Mouse (Mus musculus) mouse trophoblast stem cell (cell line): ENCODE results near the gene Gcc2.
"Not testable (repeated sequence)": the region's sequence is repeated elsewhere in the genome, so short reads cannot be mapped to it uniquely, and the experiment has no call there.

Experiments used
- in situ Hi-C, 2 experiments: fragments of 300-500 bp; cut with MseI, MboI; formaldehyde crosslinking; loops; 2 replicates in 1 of 2; 3 replicates in 1 of 2; pipeline ENCODE4 v1.15.1; 2025

Gene Gcc2

DNA sequence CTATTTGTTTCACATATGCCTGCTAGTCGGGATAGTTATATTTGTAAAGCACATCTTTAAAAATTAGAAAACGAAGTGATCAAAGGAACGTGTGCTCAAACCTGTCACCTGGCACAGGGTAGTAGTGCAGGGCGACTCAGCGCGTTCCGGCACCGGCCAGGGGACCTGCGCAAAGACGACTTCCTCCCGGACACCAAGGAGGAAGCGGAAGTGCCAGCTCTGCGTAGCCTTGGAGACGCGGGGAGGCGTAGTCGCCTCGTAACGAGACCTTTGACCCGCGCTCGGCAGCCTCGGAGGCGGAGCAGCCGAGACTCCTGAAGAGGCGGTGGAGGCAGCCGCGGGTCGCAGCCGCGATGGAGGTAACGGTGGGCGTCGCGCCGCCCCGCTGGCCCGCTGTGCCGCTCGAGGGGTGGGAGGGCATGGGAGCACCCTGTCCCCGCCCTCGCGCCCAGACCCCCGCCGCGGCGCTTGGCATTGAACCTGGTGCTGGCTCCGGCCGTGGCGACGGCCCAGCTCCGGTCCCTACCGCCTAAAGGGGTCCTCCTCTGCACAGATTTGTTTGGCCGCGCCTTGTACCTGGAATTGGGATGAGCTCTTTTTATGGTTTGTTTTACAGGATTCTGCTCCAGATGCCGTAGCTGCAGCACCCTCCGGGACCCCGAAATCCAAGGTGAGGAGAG, at the start of gene Gcc2:
TSS of gene Gcc2 (plus strand) at position 285 of the 680 bp plus-strand sequence.
- in situ Hi-C loops: no loop called here

DNA sequence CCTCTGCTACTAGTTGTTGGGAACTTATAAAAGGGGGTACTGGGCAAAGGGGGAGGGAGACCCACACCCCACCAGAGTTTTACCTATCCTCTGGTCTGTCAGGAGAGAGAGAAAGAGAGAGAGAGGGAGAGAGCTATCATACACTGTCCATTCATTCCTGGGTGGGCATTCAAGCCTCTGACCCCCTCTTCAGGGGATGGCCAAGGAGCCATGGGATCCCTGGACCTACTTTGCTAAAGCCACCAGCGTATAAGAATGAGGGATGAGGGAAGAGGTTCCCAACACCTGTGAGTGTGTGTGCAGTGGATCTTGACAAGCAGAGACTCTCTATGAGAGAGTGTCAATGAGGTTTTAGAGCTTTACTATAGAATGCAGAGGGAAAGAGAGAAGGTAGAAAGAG, 49.3 kb upstream of the Gcc2 start:
- in situ Hi-C loops: no loop called here

DNA sequence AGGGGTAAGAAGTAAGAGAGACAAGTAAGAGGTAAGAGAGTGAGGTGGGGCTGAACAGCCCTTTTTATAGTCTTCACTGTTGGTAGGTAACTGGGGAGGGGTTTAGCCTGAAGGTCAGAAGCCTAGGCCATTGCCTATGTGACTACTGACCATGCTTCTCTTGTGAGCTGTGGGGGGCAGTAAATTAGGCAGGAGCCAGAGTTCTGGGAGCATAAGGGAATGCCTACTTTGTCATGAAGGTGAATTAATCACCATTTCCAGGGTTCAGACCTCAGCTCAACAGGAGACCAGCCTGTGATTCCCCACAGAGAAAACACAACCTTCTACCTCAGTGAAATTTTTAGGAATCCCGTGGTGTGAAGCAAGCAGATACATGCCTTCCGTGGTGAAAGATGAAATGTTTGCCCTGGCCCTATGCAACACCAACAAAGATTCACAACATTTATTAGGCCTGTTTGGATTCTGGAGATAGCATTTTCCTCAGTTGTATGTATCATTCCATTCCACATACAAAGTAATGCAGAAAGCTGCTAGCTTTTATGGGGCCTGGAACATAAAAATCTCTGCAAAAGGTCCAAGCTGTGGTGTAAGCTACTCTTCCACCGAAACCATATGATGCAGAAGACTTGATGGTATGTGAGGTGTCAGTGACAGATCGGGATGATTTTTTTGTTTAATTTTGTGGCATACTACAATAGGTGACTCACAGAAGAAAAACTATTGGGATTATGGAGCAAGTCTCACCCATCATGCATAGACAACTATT, 48.5 kb upstream of the Gcc2 start:
- in situ Hi-C loops: no loop called here

DNA sequence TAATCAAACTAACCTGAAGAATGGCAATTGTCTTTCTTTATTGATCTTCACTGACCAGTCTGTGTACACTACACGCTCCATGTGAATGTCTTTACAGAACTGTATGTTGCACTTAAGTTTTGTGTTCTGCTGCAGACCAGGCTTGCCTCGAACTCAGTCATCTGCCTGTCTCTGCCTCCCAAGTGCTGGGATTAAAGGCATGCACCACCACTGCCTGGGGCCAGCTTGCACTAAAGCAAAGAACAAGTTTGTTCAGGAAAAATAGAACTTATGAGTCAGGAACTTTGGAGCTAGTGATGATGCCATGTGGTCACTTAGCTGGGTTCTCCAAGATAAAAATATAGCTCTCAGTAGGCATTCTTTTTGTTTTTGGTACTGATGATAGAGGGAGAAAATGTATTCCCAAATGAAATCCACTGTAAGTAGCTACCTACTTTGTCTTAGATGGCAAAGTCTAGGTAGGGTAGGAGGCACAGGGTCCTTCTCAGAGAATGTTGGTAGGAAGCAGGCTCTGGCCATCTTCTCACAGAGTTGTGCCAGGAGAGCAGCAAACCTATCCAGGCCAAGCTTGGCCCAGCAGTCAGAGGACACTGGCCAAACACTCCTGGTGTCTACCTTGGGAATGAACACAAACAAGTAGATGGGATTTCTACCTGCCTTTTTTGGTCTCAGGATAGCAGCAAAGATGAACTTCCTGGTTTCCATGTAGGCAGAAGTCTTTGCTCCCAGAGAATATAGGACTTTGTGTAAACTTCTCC, 45.4 kb upstream of the Gcc2 start:
- in situ Hi-C loops: no loop called here

DNA sequence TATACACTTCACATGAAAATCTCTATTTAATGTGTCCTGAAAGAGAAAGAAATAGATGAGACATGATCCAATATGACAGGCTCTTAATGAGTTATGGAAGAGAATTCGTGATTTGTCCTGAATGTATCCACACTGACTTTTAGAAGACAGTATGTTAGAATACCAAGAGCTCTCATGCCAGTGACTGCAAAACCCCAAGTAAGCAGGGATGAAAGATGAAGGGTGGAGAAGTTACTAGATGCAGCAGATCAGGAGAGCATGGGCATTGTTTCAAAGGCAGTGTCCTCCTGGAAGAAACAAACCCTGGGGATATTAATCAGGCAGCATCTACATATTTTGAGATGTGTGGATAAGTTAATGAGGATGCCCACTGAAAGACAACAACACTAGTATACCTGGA, 44.8 kb upstream of the Gcc2 start:
- in situ Hi-C loops: no loop called here

DNA sequence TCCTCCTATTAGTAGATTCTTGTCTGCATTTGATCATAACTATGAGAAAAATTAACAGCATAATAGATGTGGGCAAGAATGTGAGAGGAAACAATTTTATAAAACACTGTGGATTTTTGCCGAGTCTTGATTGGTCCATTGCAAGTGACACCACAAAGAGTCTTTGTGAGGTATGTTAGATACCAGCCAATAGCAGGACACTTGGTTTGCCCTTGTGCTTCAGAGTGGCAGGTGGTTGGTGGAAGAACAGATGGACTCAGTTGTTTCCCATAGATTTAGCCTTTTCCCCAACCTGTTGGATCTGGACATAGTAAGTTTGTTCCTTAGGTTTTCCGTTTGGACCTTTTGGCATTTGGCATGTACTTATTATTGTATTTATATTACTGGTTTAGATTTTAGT, 44.1 kb upstream of the Gcc2 start:
- in situ Hi-C loops: no loop called here

DNA sequence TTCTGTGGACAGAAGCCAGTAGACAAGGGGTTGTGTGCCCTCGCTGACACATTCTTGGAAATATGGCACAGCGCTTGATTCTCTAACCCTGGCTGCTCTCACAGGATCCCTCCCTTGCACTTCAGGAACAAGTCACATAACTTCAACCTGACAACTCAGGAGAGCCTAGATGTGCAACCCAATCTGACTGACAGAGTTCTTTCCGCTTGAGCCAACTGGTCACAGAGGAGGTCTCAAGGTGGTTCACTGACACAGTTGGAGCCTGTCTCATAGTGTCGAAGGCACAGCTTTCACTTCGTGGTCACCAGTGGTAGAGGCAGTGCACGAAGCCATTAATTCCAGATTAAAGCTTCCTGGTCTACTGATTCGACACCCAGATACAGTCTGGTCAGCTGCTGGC, 43.1 kb upstream of the Gcc2 start:
- in situ Hi-C loops: no loop called here

DNA sequence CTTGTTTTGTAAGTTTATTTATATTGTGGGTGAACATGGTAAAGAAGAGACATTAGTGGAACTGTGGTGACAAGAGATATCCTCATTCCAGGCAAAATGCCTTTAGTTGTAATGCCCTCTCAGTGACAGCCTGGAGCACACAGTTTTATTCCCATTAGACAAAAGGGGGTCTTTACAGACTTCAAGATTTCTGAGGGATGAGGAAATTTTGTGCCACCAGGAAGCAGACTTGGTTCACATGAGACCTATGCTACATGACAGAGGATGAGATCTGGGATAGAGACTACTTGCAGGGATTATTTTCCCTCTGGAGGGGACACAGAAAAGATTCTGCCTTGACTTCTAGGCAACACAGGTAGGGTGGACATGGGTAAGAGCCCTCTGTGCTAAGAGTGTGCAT, 40.8 kb upstream of the Gcc2 start:
- in situ Hi-C loops: no loop called here

DNA sequence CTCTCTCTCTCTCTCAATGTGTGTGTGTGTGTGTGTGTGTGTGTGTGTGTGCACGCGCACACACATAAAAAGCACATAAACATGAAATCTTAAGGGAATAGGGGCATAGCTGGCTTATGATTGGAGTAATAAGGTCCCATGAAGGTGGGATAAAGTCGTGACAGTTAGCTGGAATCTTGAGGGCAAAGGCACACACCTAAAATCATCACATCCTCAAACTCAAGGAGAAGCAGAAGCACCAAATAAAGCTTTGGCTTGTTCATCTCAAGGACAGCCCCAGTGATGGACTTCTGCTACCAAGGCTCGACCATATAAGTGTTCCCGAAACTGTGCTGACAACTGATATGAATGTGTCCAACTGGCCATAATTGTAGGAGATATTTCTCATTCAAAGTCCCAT, 40.4 kb upstream of the Gcc2 start:
- in situ Hi-C loops: no loop called here

DNA sequence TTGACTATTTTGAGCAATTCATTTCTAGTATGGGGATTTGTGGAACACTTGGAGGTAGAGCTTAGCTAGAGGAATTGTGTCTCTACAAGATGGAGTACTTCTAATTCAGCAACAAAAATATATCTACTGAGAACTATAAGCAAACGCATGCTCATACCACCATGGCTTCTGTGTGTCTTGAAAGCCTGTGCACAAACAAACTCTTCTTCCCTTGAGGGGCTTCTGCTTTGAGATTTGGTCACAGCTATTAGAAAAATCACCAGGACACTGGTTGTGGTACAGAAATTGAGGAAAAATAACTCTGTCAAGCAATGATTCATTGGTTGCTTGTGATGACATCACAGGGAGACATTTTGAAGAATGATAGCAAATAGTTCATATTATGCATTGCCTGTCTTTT, 39.9 kb upstream of the Gcc2 start:
- in situ Hi-C loops: no loop called here

DNA sequence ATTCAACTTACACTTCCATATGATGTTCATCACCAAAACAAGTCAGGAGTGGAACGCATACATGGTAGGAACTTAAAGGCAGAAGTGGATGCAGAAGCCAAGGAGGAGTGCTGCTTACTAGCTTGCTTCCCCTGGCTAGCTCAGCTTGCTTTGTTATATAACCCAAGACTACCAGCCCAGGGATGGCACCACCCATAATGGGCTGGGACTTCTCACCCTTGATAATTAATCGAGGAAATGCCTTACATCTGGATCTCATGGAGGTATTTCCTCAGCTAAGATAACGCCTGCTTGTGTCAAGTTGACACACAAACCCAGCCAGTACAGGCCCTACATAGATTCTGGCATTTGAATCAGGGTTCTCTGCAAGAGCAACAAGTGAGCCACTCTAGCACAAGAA, 37.9 kb upstream of the Gcc2 start:
- in situ Hi-C loops: no loop called here

DNA sequence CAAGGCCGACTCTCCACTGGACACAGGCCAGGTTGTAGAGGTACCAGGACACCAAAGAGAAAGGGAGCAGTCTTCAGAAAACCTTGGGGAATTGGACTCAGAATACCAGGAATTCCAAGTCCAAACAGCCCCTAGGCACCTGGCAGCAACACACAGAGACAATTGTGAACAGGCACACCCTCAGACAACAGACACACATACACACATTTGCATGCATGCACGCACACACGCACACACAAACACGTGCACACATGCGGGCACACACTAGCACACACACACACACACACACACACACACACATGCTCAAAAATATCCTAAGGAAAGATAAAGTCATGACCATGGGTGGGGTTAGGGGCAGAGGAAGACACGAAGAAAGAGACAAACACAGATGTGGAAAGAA, 34.6 kb upstream of the Gcc2 start:
- in situ Hi-C loops: no loop called here

DNA sequence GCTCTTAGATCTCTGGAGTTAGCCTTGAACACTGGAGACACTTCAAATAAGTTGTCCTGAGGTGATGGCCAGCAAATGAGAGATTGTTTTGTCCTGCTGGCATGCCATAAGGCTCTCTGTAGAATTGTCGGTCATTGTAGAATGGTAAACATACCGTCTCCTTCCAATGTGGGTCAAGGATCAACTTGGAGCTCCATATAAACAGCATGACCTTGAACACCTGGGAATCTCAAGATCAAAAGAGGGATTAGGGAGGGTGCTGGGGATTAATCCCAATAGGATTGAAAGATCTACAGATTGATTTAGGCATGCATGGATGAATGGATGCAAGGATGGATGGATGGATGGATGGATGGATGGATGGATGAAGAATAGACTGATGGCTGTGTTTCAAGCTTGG, 33.7 kb upstream of the Gcc2 start:
- in situ Hi-C loops: not testable (repeated sequence)

DNA sequence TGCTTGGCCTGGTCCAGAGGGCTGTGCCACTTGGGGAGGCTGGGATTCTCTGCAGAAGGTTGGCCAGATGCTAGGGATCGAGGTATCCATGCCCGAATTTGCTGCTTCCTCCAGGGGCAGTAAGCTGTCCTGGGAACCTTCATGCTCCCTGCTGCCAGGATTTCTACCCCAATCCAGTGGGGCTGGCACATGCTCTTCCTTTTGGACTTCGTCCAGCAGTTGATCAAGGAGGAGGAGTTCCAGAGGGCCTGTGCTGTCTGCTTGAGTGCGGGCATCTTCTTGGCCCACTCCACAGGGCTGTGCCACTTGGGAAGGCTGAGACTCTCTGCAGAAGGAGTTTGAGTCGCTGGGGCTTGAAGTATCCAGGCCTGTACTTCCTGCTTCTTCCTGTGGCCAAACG, 32.1 kb upstream of the Gcc2 start:
- in situ Hi-C loops: not testable (repeated sequence)

DNA sequence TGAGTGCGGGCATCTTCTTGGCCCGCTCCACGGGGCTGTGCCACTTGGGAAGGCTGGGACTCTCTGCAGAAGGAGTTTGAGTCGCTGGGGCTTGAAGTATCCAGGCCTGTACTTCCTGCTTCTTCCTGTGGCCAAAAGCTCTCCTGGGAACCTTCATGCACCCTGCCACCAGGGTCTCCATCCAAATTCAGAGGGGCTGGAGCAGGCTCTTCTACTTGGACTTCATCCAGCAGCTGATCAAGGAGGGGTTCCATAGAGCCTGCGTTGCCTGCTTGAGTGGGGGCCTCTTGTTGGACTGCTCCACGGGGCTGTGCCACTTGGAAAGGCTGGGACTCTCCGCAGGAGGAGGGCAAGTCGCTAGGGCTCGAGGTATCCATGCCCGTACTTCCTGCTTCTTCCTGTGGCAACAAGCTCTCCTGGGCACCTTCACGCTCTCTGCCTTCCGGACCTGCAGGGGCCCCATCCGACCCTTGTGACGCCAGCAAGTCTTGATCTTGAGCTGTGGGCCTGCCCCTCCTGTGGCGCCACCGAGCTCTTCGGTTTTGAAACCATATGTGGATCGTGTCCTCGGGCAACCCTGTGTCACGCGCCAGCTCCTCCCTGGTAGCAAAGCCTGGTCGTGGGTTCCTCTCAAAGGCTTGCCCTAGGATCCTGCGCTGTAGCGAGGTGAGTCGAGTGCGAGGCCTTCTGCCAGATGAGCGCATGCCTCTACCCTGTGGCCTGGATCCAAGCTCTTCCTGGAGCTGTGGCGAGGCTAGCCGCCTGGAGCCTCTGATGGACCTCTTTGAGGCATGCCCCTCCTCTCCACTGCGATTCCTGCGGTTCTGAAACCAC, 31.1 kb upstream of the Gcc2 start:
- in situ Hi-C loops: not testable (repeated sequence)

DNA sequence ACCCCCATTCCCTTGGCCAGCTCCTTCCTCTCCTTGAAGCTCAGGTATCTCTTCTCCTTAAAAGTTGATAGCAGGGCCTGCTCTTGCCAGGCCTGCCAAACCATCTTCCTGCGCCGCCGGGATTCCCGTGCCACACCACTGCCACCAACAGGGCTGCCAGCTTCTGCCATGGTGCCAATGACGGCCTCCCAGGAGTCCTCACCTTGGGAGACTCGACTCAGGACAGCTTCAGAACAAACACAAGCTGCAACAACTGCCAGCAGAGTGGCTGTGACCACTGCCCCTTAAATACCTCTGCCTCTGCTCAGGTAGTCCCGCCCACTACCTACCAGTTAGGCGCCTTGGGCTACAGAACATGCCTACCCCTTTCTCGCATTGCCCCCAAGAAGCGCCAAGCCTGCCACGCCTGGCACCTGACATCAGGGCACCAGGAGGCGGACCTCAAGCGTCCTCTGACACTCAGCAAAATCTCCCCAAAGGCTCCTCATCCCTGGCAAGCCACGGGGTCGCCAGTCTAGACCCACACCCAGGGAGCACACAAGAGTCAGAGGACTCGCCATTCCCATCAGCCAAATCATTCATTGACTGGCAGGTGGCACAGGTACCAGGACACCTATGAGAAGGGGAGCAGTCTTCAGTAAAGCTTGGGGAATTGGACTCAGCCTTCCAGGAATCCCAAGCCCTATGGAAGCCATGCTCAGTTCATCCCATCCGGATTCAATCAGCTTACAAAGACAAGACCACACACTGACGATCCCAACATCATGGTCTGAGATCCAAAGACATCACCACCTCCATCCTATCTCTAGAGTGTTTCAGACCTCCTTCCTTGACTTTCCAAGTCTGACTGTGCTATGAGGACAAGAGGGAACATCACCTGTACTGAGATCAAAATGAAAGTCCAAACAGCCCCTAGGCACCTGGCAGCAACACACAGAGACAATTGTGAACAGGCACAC, 30.2 kb upstream of the Gcc2 start, which contains the start of gene AW822073:
TSS of gene AW822073 (minus strand) at position 104 of the 959 bp plus-strand sequence.
- in situ Hi-C loops: not testable (repeated sequence)

DNA sequence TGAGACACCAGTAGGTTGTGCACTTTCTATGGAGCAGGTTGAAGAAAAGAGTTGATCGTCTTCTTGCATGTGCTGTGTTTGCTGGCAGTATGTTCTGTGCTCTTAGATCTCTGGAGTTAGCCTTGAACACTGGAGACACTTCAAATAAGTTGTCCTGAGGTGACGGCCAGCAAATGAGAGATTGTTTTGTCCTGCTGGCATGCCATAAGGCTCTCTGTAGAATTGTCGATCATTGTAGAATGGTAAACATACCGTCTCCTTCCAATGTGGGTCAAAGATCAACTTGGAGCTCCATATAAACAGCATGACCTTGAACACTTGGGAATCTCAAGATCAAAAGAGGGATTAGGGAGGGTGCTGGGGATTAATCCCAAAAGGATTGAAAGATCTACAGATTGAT, 28.9 kb upstream of the Gcc2 start:
- in situ Hi-C loops: not testable (repeated sequence)

DNA sequence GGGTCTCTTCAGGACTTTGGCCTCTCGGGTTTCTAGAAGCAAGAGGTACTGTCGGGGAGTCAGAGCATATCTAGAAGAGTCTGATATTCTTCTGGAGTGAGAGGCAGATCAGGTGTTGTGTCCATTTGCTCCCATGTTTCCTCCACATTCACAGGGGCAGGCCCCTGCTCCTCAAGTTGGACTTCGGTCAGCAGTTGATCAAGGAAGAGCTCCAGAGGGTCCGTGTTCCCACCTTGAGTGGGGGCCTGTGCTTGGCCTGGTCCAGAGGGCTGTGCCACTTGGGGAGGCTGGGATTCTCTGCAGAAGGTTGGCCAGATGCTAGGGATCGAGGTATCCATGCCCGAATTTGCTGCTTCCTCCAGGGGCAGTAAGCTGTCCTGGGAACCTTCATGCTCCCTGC, 27.5 kb upstream of the Gcc2 start:
- in situ Hi-C loops: not testable (repeated sequence)

DNA sequence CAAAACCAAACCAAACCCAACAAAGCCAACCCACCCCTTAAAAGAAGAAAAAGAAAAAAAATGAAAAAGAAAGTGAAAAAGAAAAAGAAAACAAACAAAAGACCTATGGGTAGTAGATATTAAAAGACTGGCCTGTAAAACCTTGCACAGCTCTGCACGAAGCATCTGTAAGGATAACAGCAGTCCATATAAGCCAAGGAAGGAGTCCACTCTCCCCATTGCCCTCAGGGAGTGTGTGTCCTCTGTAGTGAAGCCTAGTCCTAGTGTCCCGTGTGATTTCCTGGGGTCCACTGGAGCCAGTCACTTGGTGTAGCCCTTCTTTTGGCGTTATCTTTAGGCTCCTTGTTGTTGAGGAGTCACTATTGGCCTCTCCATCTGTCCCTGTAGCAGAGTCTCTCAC, 25.3 kb upstream of the Gcc2 start:
- in situ Hi-C loops: not testable (repeated sequence)

DNA sequence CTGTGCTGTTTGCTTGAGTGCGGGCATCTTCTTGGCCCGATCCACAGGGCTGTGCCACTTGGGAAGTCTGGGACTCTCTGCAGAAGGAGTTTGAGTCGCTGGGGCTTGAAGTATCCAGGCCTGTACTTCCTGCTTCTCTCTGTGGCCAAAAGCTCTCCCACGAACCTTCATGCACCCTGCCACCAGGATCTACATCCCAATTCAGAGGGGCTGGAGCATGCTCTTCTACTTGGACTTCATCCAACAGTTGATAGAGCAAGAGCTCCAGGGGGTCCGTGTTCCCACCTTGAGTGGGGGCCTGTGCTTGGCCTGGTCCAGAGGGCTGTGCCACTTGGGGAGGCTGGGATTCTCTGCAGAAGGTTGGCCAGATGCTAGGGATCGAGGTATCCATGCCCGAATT, 24.2 kb upstream of the Gcc2 start:
- in situ Hi-C loops: not testable (repeated sequence)
